In the genomic region with DNA sequence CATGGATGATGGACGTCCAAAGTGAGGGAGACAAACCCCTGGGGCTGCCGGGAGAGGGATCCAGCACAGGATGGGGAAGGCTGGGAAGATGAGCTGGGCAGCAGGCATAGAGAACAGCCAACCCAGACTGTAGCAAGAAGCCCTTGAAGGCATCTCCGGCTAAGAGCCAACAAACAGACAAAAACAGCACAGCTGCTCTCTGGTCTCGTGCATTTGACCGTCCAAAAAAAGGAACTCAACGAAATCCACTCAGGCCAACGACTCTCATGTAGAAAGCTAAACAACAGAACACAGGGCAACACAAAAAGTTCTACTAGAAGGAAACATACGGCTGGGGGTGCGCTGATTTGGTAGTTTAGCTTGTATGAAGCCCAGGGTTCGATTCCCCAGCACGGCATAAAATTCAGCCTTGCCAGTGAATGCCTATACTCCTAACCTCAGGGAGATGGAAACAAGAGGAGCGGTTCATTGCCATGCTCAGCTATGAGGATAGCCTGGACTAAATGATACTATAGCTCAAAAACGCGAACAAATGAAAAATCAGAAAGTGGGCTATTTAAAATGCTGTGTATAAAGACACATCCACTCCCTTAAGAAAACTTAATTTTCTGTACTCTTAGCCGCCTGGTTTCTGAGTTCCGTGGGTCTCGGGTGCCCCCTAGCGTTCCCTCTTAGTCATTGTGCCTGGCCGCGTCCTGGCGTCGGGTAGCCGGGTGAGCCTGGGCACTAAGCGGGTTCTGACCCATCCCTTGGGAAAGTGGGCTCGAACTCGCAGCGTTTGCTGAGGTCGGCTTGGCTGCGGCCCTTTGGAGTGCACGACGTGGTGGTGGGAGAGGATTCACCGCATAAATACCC, we compare ENCODE assay signal across 8 mouse cellular contexts. TPM values are rescaled to one million over a fixed set of nuclear protein-coding genes. Genes with fewer than 3 reads are reported as not detected.
DNase-seq lines count a peak whose midpoint lies in the region; ATAC-seq lines count a peak whose summit lies in the region.

No protein-coding gene starts in this region.

- no peak for ATAC-seq in hindbrain, embryonic 12.5 days (ENCODE audit: low FRiP score)

- H3K4me3 ChIP-seq in hindbrain, embryonic 12.5 days = peak overlapping the region; percentile 40

- peak overlapping the region; percentile 51; the same call in 1 of the 2 replicates for H3K9ac ChIP-seq in hindbrain, embryonic 12.5 days

- peak overlapping the region; percentile 58 for H3K4me2 ChIP-seq in hindbrain, embryonic 12.5 days (replicated peaks)

- H3K9me3 ChIP-seq in hindbrain, embryonic 12.5 days (replicated peaks) = no peaks in the 10 kb centered on the region

- peak; percentile 77 for DNase-seq in T-cell, adult 2 months (ENCODE audit: low spot score)
- peak; percentile 91 to 92 for DNase-seq in cerebellum, postnatal 14 days
- peak; percentile 43 to 80 for DNase-seq in frontal cortex, postnatal 14 days (ENCODE audit: low spot score in 2 of 2)
- peak; percentile 80 to 82 for DNase-seq in layer of hippocampus, postnatal 36 days
- DNase-seq in lung, postnatal 4 days = peak; percentile 81 to 90
- peak; percentile 93 for DNase-seq in retina, embryonic 14.5 days (ENCODE audit: low spot score)
- DNase-seq in thymus, postnatal 36 days = peak; percentile 73 to 82

- H3K27ac ChIP-seq in hindbrain, embryonic 12.5 days = no peak overlapping the region

- peaks cover 29% of the 10 kb centered on the region for H3K27me3 ChIP-seq in hindbrain, embryonic 12.5 days

- H3K4me1 ChIP-seq in hindbrain, embryonic 12.5 days = peaks cover 8% of the 10 kb centered on the region

- H3K36me3 ChIP-seq in hindbrain, embryonic 12.5 days = no peaks in the 10 kb centered on the region

- WGBS in hindbrain, embryonic 12.5 days = 21% methylated on average over 32 of the region's 32 CpGs

RNA-seq across cellular contexts. Expression of a gene that starts 2.7 kb away (rescaled TPM):
- polyA plus RNA-seq in hindbrain, embryonic 12.5 days (2016; fragmentation: Nextera tagmentation; extraction: Ambion mirVana) = 12.6 and 13.5 TPM in 2 replicates
- total RNA-seq in layer of hippocampus, postnatal 36 days (2021) = 10 to 100 TPM; 11.8 TPM

RNA-seq across cellular contexts. Expression of a gene that starts 6.6 kb away (rescaled TPM):
- 6.3 and 6.9 TPM in 2 replicates for polyA plus RNA-seq in hindbrain, embryonic 12.5 days (2016; fragmentation: Nextera tagmentation; extraction: Ambion mirVana)
- 10 to 100 TPM; 11.6 to 12.4 TPM for total RNA-seq in layer of hippocampus, postnatal 36 days (2021)

RNA-seq across cellular contexts. Expression of a gene that starts 45.5 kb away (rescaled TPM):
- 60.9 and 61.5 TPM in 2 replicates for polyA plus RNA-seq in hindbrain, embryonic 12.5 days (2016; fragmentation: Nextera tagmentation; extraction: Ambion mirVana)
- 10 to 100 TPM; 58.5 to 68.2 TPM for total RNA-seq in layer of hippocampus, postnatal 36 days (2021)

RNA-seq across cellular contexts. Expression of a gene that starts 45.6 kb away (rescaled TPM):
- 8.4 and 8.8 TPM in 2 replicates for polyA plus RNA-seq in hindbrain, embryonic 12.5 days (2016; fragmentation: Nextera tagmentation; extraction: Ambion mirVana)
- 10 to 100 TPM; 41.6 to 43.2 TPM for total RNA-seq in layer of hippocampus, postnatal 36 days (2021)
